Mouse (Mus musculus) MEL (cell line): ENCODE results near the gene Tnfsf12. TPM values are rescaled to one million over a fixed set of nuclear protein-coding genes. Genes with fewer than 3 reads are reported as not detected.
A peak's percentile ranks its signal among the peaks of the same experiment; 100 is the strongest.

Source experiments
- DNase-seq: peaks from one replicate; pipeline ENCODE4 v3.0.0; 2011; ENCODE audit warnings: low read depth, low spot score
- H3K27ac ChIP-seq: 2 replicates; pipeline ENCODE4 v1.5.1; 2012; ENCODE audit warnings: low read depth, mild to moderate bottlenecking, control low read depth, low read length, moderate library complexity; ENCODE audit not compliant: control insufficient read depth
- H3K27me3 ChIP-seq, 2 experiments: fragments of 150-350 bp in 1 of 2; sonication (generic) in 1 of 2; 2 replicates each; pipeline ENCODE4 v1.6.1; 2012; ENCODE audit warnings: low read length in 2 of 2, mild to moderate bottlenecking in 2 of 2, improper control_type of control experiment in 1 of 2, moderate library complexity in 1 of 2; ENCODE audit not compliant: insufficient read depth in 2 of 2, control insufficient read depth in 1 of 2
- H3K36me3 ChIP-seq, 2 experiments: 2 replicates each; pipeline ENCODE4 v1.6.1; 2012 to 2014; ENCODE audit warnings: low read length in 2 of 2, improper control_type of control experiment in 1 of 2, inconsistent platforms in 1 of 2, mild to moderate bottlenecking in 1 of 2; ENCODE audit not compliant: insufficient read depth in 2 of 2, control insufficient read depth in 1 of 2
- H3K4me1 ChIP-seq, 2 experiments: fragments of 150-350 bp in 1 of 2; sonication (generic) in 1 of 2; 2 replicates each; pipeline ENCODE4 v1.6.1; 2012; ENCODE audit warnings: low read length in 2 of 2, improper control_type of control experiment in 1 of 2, mild to moderate bottlenecking in 1 of 2; ENCODE audit not compliant: insufficient read depth in 2 of 2, control insufficient read depth in 1 of 2
- H3K4me3 ChIP-seq, 2 experiments: fragments of 150-350 bp in 1 of 2; sonication (generic) in 1 of 2; 2 replicates each; pipeline ENCODE4 v1.5.1; 2012; ENCODE audit warnings: low read depth in 2 of 2, low read length in 2 of 2, mild to moderate bottlenecking in 2 of 2, moderate library complexity in 2 of 2, control low read depth in 1 of 2, improper control_type of control experiment in 1 of 2; ENCODE audit not compliant: control insufficient read depth in 1 of 2, insufficient read depth in 1 of 2
- H3K79me2 ChIP-seq: 2 replicates; pipeline ENCODE4 v1.6.1; 2012; ENCODE audit warnings: mild to moderate bottlenecking, low read length, moderate library complexity; ENCODE audit not compliant: control insufficient read depth, poor library complexity, insufficient read depth
- H3K9ac ChIP-seq: 2 replicates; pipeline ENCODE4 v1.6.1; 2012; ENCODE audit warnings: low read depth, mild to moderate bottlenecking, control low read depth, low read length, moderate library complexity; ENCODE audit not compliant: control insufficient read depth, poor library complexity, severe bottlenecking
- H3K9me3 ChIP-seq: fragments of 150-350 bp; sonication (generic); replicated peaks from 2 replicates; pipeline ENCODE4 v1.6.1; 2012; ENCODE audit warnings: mild to moderate bottlenecking, low read length, improper control_type of control experiment, moderate library complexity; ENCODE audit not compliant: insufficient read depth
- BHLHE40 ChIP-seq: IDR thresholded peaks from 2 replicates; pipeline ENCODE4 v1.6.1; 2012; ENCODE audit warnings: low read depth, mild to moderate bottlenecking, inconsistent platforms, low read length, improper control_type of control experiment, borderline replicate concordance
- CHD1 ChIP-seq: IDR thresholded peaks from 2 replicates; pipeline ENCODE4 v1.6.1; 2012; ENCODE audit warnings: low read depth, mild to moderate bottlenecking, inconsistent platforms, low read length, improper control_type of control experiment
- CHD2 ChIP-seq: IDR thresholded peaks from 2 replicates; pipeline ENCODE4 v1.6.1; 2011; ENCODE audit warnings: low read length, improper control_type of control experiment
- CTCF ChIP-seq, 3 experiments: IDR thresholded peaks in 2 of 3; conservative IDR thresholded peaks in 1 of 3; 2 replicates each; pipeline ENCODE4 v1.5.1; 2011 to 2012; ENCODE audit warnings: low read length in 3 of 3, low read depth in 2 of 3, mild to moderate bottlenecking in 2 of 3, improper control_type of control experiment in 1 of 3, inconsistent platforms in 1 of 3, mixed read lengths in 1 of 3, moderate library complexity in 1 of 3; ENCODE audit not compliant: control insufficient read depth in 1 of 3, insufficient read depth in 1 of 3, poor library complexity in 1 of 3, severe bottlenecking in 1 of 3
- E2F4 ChIP-seq: IDR thresholded peaks from 2 replicates; pipeline ENCODE4 v1.6.1; 2011; ENCODE audit warnings: low read depth, low read length, improper control_type of control experiment, borderline replicate concordance
- ELF1 ChIP-seq: IDR thresholded peaks from 2 replicates; pipeline ENCODE4 v1.6.1; 2014; ENCODE audit warnings: low read depth, mild to moderate bottlenecking, inconsistent platforms, low read length, improper control_type of control experiment, moderate library complexity
- EP300 ChIP-seq, 2 experiments: IDR thresholded peaks; 2 replicates each; pipeline ENCODE4 v1.6.1; 2011; ENCODE audit warnings: improper control_type of control experiment in 2 of 2, low read length in 2 of 2, low read depth in 1 of 2, mild to moderate bottlenecking in 1 of 2
- ETS1 ChIP-seq: IDR thresholded peaks from 2 replicates; pipeline ENCODE4 v1.6.1; 2012; ENCODE audit warnings: low read depth, mild to moderate bottlenecking, inconsistent platforms, low read length, improper control_type of control experiment, moderate library complexity
- GABPA ChIP-seq: IDR thresholded peaks from 2 replicates; pipeline ENCODE4 v1.6.1; 2012; ENCODE audit warnings: low read depth, mild to moderate bottlenecking, inconsistent platforms, low read length, improper control_type of control experiment, moderate library complexity
- HCFC1 ChIP-seq: IDR thresholded peaks from 2 replicates; pipeline ENCODE4 v1.6.1; 2012; ENCODE audit warnings: low read depth, mild to moderate bottlenecking, inconsistent platforms, low read length, improper control_type of control experiment, moderate library complexity
- JUND ChIP-seq: IDR thresholded peaks from 2 replicates; pipeline ENCODE4 v1.6.1; 2011; ENCODE audit warnings: low read depth, mild to moderate bottlenecking, improper control_type of control experiment, low read length
- KAT2A ChIP-seq: conservative IDR thresholded peaks from 2 replicates; pipeline ENCODE4 v1.6.1; 2012; ENCODE audit warnings: low read depth, low read length, improper control_type of control experiment, inconsistent platforms
- MAFK ChIP-seq: IDR thresholded peaks from 2 replicates; pipeline ENCODE4 v1.6.1; 2011; ENCODE audit warnings: low read depth, mild to moderate bottlenecking, low read length, improper control_type of control experiment, borderline replicate concordance
- MAZ ChIP-seq: IDR thresholded peaks from 2 replicates; pipeline ENCODE4 v1.6.1; 2012; ENCODE audit warnings: low read depth, mild to moderate bottlenecking, inconsistent platforms, low read length, improper control_type of control experiment
- MEF2A ChIP-seq: IDR thresholded peaks from 2 replicates; pipeline ENCODE4 v1.6.1; 2014; ENCODE audit warnings: low read depth, mild to moderate bottlenecking, inconsistent platforms, low read length, improper control_type of control experiment; ENCODE audit not compliant: poor library complexity, insufficient replicate concordance, severe bottlenecking; ENCODE audit errors: extremely low read depth
- MXI1 ChIP-seq: IDR thresholded peaks from 2 replicates; pipeline ENCODE4 v1.6.1; 2011; ENCODE audit warnings: mild to moderate bottlenecking, low read depth, low read length, improper control_type of control experiment
- MYB ChIP-seq: IDR thresholded peaks from 2 replicates; pipeline ENCODE4 v1.6.1; 2011; ENCODE audit warnings: mild to moderate bottlenecking, low read depth, low read length, improper control_type of control experiment
- MYC ChIP-seq: IDR thresholded peaks from 2 replicates; pipeline ENCODE4 v1.6.1; 2011; ENCODE audit warnings: low read depth, mild to moderate bottlenecking, low read length, improper control_type of control experiment, moderate library complexity
- NELFE ChIP-seq: IDR thresholded peaks from 2 replicates; pipeline ENCODE4 v1.6.1; 2011; ENCODE audit warnings: low read depth, low read length, improper control_type of control experiment
- NRF1 ChIP-seq: IDR thresholded peaks from 2 replicates; pipeline ENCODE4 v1.6.1; 2014; ENCODE audit warnings: low read depth, mild to moderate bottlenecking, inconsistent platforms, low read length, improper control_type of control experiment, moderate library complexity; ENCODE audit not compliant: poor library complexity, insufficient read depth, severe bottlenecking
- POLR2A ChIP-seq, 2 experiments: IDR thresholded peaks; 2 replicates each; pipeline ENCODE4 v1.6.1; 2011 to 2012; ENCODE audit warnings: low read length in 2 of 2, mild to moderate bottlenecking in 2 of 2, control low read depth in 1 of 2, improper control_type of control experiment in 1 of 2, low read depth in 1 of 2, moderate library complexity in 1 of 2; ENCODE audit not compliant: control insufficient read depth in 1 of 2, insufficient read depth in 1 of 2, poor library complexity in 1 of 2
- POLR2AphosphoS2 ChIP-seq: IDR thresholded peaks from 2 replicates; pipeline ENCODE4 v1.6.1; 2011; ENCODE audit warnings: low read length, improper control_type of control experiment
- POLR2AphosphoS5 ChIP-seq: IDR thresholded peaks from 2 replicates; pipeline ENCODE4 v1.6.1; 2012; ENCODE audit warnings: low read depth, borderline replicate concordance, mild to moderate bottlenecking, inconsistent platforms, low read length, moderate library complexity, mixed read lengths
- RAD21 ChIP-seq: IDR thresholded peaks from 2 replicates; pipeline ENCODE4 v1.6.1; 2011; ENCODE audit warnings: mild to moderate bottlenecking, low read depth, low read length, improper control_type of control experiment
- RCOR1 ChIP-seq: IDR thresholded peaks from 2 replicates; pipeline ENCODE4 v1.6.1; 2012; ENCODE audit warnings: low read depth, mild to moderate bottlenecking, inconsistent platforms, low read length, improper control_type of control experiment
- SIN3A ChIP-seq: IDR thresholded peaks from 2 replicates; pipeline ENCODE4 v1.6.1; 2012; ENCODE audit warnings: low read length, improper control_type of control experiment, inconsistent platforms
- SMC3 ChIP-seq: IDR thresholded peaks from 2 replicates; pipeline ENCODE4 v1.6.1; 2011; ENCODE audit warnings: low read depth, low read length, improper control_type of control experiment
- TAL1 ChIP-seq: IDR thresholded peaks from 2 replicates; pipeline ENCODE4 v1.6.1; 2012; ENCODE audit warnings: mild to moderate bottlenecking, inconsistent platforms, low read length, moderate library complexity, mixed read lengths
- TBP ChIP-seq: IDR thresholded peaks from 2 replicates; pipeline ENCODE4 v1.8.0; 2011; ENCODE audit warnings: low read depth, low read length, improper control_type of control experiment
- TCF12 ChIP-seq: IDR thresholded peaks from 2 replicates; pipeline ENCODE4 v1.6.1; 2014; ENCODE audit warnings: low read depth, mild to moderate bottlenecking, inconsistent platforms, low read length, improper control_type of control experiment, moderate library complexity
- UBTF ChIP-seq: IDR thresholded peaks from 2 replicates; pipeline ENCODE4 v1.6.1; 2012; ENCODE audit warnings: low read depth, mild to moderate bottlenecking, inconsistent platforms, low read length, improper control_type of control experiment, moderate library complexity, borderline replicate concordance; ENCODE audit not compliant: insufficient read depth
- USF1 ChIP-seq: IDR thresholded peaks from 2 replicates; pipeline ENCODE4 v1.6.1; 2014; ENCODE audit warnings: low read depth, mild to moderate bottlenecking, inconsistent platforms, low read length, improper control_type of control experiment, moderate library complexity
- ZC3H11A ChIP-seq: IDR thresholded peaks from 2 replicates; pipeline ENCODE4 v1.6.1; 2012; ENCODE audit warnings: low read depth, mild to moderate bottlenecking, inconsistent platforms, low read length, improper control_type of control experiment
- ZKSCAN1 ChIP-seq: IDR thresholded peaks from 2 replicates; pipeline ENCODE4 v1.6.1; 2012; ENCODE audit warnings: low read depth, mild to moderate bottlenecking, inconsistent platforms, low read length, improper control_type of control experiment, moderate library complexity
- ZNF384 ChIP-seq: IDR thresholded peaks from 2 replicates; pipeline ENCODE4 v1.6.1; 2012; ENCODE audit warnings: low read depth, mild to moderate bottlenecking, inconsistent platforms, low read length, improper control_type of control experiment
- polyA plus RNA-seq, 2 experiments: library from polyadenylated mRNA; stranded (reverse) in 1 of 2; unstranded in 1 of 2; fragments of >175 nt in 1 of 2; fragments of >200 nt in 1 of 2; gene quantifications; 2 replicates each; pipeline versions ENCODE4 v1.2.1 to v1.2.4; 2012; ENCODE audit warnings: low replicate concordance in 2 of 2, low read depth in 1 of 2; ENCODE audit not compliant: insufficient read length in 2 of 2, insufficient read depth in 1 of 2, missing spikeins in 1 of 2
- total RNA-seq: library from RNA; depleted of rRNA; stranded (reverse); fragments of 300-350 nt; gene quantifications from 2 replicates; pipeline ENCODE4 v1.2.3, GENCODE M21; 2012

Gene Tnfsf12
- total and polyA plus RNA-seq, 3 experiments, result 0.10 TPM; not detected in 2

- Histone ChIP-seq H3K27me3 (no peaks in the 10 kb centered on the region), H3K79me2 (peaks cover 36% of the 10 kb centered on the region), H3K4me3 (peak overlapping the region; percentile 61 to 98), H3K9ac (peak overlapping the region; percentile 100), H3K27ac (peak overlapping the region; percentile 96), H3K4me1 (peaks cover 0 to 15% of the 10 kb centered on the region in 2 experiments; a peak in 1 of 4 replicates), H3K9me3 (no peaks in the 10 kb centered on the region), H3K36me3 (peaks cover 13 to 26% of the 10 kb centered on the region in 2 experiments)
- peak; percentile 96 for DNase-seq
- peak; percentile 69; the same call in 1 of the 2 replicates for TF ChIP-seq TCF12
- no peak for TF ChIP-seq JUND
- TF ChIP-seq CHD2, result peak; percentile 70
- peak; percentile 92 for TF ChIP-seq SIN3A
- TF ChIP-seq RAD21, result no peak
- peak; percentile 92 for TF ChIP-seq ELF1
- peak; percentile 52 to 64; a peak in 3 of 4 replicates for TF ChIP-seq POLR2A (IDR thresholded peaks at IDR 0.05; ENCODE audit: control insufficient read depth in 1 of 2, insufficient read depth in 1 of 2, low read depth in 1 of 2, low read length in 2 of 2, poor library complexity in 1 of 2)
- TF ChIP-seq USF1, result peak; percentile 66
- no peak for TF ChIP-seq GABPA
- TF ChIP-seq KAT2A, result peak; percentile 68; the same call in 1 of the 2 replicates
- peak; percentile 58 for TF ChIP-seq ETS1
- no peak for TF ChIP-seq MEF2A
- TF ChIP-seq NRF1, result peak; percentile 36; the same call in 1 of the 2 replicates
- TF ChIP-seq SMC3, result peak; percentile 28
- TF ChIP-seq CHD1, result 0 out of 2 replicates have a peak, but pooled peaks have one; percentile 28
- TF ChIP-seq POLR2AphosphoS5, result no peak
- TF ChIP-seq UBTF, result 0 out of 2 replicates have a peak, but pooled peaks have one; percentile 31
- no peak for TF ChIP-seq CTCF (IDR thresholded peaks at IDR 0.05 in 2 of 3, conservative IDR thresholded peaks at IDR 0.05 in 1 of 3; ENCODE audit: control insufficient read depth in 1 of 3, insufficient read depth in 1 of 3, low read depth in 2 of 3, low read length in 3 of 3, poor library complexity in 1 of 3, severe bottlenecking in 1 of 3)
- no peak for TF ChIP-seq E2F4
- TF ChIP-seq MYC, result peak; percentile 95
- peak in 1 of 2 experiments; percentile 74; a peak in 2 of 4 replicates for TF ChIP-seq EP300 (IDR thresholded peaks at IDR 0.05; ENCODE audit: low read depth in 1 of 2, low read length in 2 of 2)
- peak; percentile 79 for TF ChIP-seq BHLHE40
- no peak for TF ChIP-seq MYB
- TF ChIP-seq HCFC1, result peak; percentile 88
- no peak for TF ChIP-seq TAL1
- no peak for TF ChIP-seq ZNF384
- TF ChIP-seq ZKSCAN1, result no peak
- no peak for TF ChIP-seq MAFK
- TF ChIP-seq MAZ, result peak; percentile 100
- TF ChIP-seq RCOR1, result 0 out of 2 replicates have a peak, but pooled peaks have one; percentile 61
- TF ChIP-seq MXI1, result peak; percentile 98
- TF ChIP-seq POLR2AphosphoS2, result peak; percentile 96
- peak; percentile 73; the same call in 1 of the 2 replicates for TF ChIP-seq TBP
- no peak for TF ChIP-seq ZC3H11A
- peak; percentile 68 for TF ChIP-seq NELFE
These were observed 24.6 kb downstream of the Tnfsf12 start for GRCm38 (mm10) chr11:69670786-69671725.
